Mouse (Mus musculus): Measurements from ENCODE around the gene Slc30a9.

Slc30a9 gene

DNA sequence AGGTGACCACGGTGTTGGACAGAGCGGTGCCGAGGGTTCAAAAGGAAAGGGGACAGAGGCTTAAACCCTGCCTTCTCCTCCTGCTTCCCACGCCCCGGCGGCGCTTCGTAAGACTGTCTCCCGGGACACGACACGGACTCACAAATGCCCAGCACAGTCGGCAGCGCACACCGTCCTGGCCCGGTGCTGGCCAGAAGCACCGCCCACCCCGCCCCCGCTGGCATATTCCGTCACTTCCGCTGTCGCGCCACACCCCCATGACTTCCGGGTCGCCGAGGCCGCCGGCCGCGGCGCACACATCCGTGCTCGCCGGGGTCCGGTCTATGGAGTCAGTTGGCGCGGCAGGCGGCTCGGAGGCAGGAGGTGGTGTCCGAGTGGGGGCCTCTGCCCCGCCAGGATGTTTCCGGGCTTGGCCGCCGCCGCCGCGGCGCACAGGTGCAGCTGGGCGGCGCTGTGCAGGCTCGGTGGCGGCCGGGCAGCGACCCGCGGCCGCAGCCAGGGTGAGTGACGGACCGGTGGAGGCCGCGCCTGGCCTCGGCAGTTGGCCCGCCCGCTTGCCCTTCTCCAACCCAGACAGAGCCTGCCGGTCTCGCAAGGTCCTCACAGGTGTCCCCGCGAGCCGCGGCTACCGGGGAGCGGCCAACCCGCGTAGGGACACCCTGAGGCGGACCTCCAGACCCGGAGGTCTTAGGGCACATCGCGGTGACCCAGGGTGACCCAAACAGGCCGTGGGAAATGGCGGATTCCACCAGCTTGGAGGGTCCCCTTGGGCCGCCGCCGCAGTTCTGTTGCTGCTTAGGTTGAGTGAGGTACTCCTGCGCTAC, at the start of gene Slc30a9:
Gene Slc30a9, plus strand, starts transcription at position 258 of the 824 bp plus-strand sequence.
- DNase-seq (ENCODE audit: low read depth, low spot score): peak; percentile 95

DNA sequence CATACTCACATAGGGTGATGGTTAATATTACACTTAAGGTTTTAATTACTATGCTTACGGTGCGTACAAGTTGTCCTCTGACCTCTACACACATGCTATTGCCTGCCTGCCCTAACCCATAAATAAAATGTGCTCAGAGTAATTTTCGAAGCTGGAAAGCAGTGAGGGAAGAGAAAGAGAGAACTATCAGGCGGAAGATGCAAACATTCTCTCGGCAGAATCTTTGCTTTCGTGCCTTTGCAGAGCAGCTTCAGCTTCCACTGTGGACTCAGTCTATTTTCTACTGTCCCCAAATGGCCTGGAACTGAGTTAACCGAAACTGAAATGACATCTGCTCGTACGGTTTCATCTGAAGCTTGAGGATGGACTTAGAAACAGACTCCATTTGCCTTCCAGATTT, 48.3 kb upstream of the Slc30a9 start:
- no peak for DNase-seq (ENCODE audit: low read depth, low spot score)

DNA sequence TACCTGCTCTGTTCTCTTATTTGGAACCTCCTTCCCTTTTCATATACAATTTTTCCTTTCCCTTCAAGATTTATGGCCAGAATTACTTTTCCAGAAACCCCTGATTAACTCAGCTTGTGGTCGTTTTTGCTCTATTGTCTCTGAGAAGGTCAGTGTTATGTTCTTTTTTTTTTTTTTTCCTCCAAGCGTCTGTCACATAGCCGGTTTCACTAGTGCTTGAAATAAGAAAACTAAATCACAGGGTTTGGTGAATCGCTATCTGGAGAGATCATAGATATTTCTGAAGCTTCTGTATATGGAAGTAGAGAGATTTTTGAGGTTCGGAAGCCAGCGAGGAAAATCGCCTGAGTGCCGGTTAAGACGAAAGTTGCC, 46.6 kb upstream of the Slc30a9 start:
- DNase-seq (ENCODE audit: low read depth, low spot score): no peak

GRCm38 (mm10) chr5:67260531-67261371, 46.0 kb upstream of the Slc30a9 start, which contains the start of gene Tmem33:
Gene Tmem33, plus strand, starts transcription at chr5:67260565.
- peak; percentile 96 for DNase-seq (ENCODE audit: low read depth, low spot score)

GRCm38 (mm10) chr5:67262964-67263363, 43.8 kb upstream of the Slc30a9 start:
- DNase-seq (ENCODE audit: low read depth, low spot score): no peak

DNA sequence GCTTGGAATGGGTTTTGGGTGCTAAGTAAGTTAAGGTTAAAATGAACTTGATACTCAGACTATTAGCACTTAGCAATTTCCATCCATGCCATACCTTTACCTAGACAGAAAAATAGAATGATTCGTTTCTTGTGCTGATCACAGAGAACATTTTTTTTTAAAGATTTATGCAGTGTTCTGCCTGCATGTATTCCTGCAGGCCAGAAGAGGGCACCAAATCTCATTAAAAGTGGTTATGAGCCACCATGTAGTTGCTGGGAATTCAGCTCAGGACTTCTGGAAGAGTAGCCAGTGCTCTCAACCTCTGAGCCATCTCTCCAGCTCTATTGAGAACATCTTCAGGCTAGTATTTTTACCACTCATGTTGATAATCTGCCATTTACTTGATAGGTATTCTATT, 40.6 kb upstream of the Slc30a9 start:
- peak; percentile 43 for DNase-seq (ENCODE audit: low read depth, low spot score)

DNA sequence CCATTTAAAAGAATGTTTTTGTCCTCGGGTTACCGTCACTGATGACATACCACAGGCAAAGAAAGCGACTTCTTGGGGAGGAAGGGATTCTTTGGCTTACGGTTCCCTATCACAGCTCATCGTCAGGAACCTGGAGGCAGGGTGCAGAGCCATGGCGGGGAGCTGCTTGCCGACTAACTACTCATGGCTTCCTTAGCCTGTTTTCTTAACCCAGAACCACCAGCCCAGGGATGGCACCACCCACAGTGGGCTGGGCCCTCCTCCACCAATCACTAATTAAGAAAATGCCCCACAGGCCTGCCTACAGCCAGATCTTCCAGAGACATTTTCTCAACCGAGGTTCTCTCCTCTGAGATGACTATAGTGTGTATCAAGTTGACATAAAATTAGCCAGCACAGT, 37.4 kb upstream of the Slc30a9 start:
- no peak for DNase-seq (ENCODE audit: low read depth, low spot score)

GRCm38 (mm10) chr5:67279407-67279806, 27.3 kb upstream of the Slc30a9 start:
- DNase-seq (ENCODE audit: low read depth, low spot score): no peak

GRCm38 (mm10) chr5:67279840-67280239, 26.9 kb upstream of the Slc30a9 start:
- no peak for DNase-seq (ENCODE audit: low read depth, low spot score)

GRCm38 (mm10) chr5:67280400-67280799, 26.4 kb upstream of the Slc30a9 start:
- no peak for DNase-seq (ENCODE audit: low read depth, low spot score)

DNA sequence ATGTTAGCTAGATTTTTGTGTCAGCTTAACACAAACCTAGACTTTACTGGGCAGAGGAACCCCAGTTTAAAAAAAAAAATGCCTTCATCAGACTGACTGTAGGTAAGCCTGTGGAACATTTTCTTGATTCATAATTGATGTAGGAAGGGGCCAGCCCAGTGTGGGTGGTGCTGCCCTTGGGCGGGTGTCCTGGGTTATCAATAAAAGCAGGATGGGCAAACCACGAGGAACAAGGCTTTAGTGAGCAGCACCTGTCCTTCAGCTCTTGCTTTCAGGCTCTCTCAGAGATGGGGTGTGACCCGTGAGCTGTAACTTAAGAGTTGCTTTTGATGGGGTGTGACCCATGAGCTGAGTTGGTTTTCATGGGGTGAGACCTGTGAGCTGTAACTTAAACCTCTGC, 11.7 kb upstream of the Slc30a9 start:
- DNase-seq (ENCODE audit: low read depth, low spot score): no peak

DNA sequence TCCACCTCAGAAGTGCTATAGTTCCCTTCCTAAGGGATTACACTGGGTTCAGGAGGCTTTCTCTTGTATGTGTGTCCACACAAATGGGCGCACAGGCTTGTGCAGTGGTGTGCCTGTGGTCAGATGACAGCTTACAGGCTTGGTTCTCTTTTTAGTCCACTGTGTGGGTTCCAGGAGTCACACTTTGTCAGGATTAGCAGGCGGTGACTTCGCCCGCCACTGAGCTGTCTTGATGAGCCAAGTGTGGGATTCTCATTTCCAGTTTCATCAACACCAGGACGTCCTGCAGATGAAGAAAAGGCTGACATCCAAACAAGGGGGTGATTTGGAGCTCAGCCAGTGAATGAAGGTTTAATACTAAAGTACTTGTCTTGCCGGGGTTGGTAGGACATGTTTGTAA, 11.1 kb upstream of the Slc30a9 start:
- DNase-seq (ENCODE audit: low read depth, low spot score): no peak

GRCm38 (mm10) chr5:67296171-67296570, 10.6 kb upstream of the Slc30a9 start:
- no peak for DNase-seq (ENCODE audit: low read depth, low spot score)

GRCm38 (mm10) chr5:67297026-67297813, 9.5 kb upstream of the Slc30a9 start:
- DNase-seq (ENCODE audit: low read depth, low spot score): no peak

DNA sequence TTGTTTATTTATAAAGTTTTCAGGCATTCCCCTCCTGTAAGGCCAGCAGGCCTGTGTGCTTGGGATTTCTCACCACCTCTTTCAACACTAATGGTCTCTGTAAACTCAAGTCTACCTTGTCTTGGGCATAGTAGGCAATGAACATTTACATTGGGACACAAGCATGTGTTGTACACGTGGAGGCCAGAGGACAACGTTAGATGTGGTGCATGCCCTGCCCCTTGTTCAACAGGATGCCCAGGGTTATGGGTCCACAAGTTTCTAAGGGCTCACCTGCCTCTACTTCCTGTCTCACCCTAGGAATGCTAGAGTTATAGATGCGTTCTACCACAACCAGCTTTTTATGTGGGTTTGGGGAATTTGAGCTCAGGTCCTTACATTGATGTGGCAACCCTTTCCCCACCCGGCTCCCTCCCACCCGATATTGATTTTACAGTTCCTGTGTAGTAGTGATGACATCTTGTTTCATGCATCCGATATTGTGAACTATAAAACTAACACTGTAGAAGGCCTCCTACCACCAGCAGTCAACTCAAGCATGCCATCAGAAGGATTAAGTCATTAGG, 6.8 kb upstream of the Slc30a9 start:
- DNase-seq (ENCODE audit: low read depth, low spot score): no peak

GRCm38 (mm10) chr5:67300926-67301597, 5.7 kb upstream of the Slc30a9 start:
- no peak for DNase-seq (ENCODE audit: low read depth, low spot score)

- DNase-seq (ENCODE audit: low read depth, low spot score): peak; percentile 41
These were observed 4.9 kb upstream of the Slc30a9 start for GRCm38 (mm10) chr5:67301722-67302331.

- peak; percentile 24 for DNase-seq (ENCODE audit: low read depth, low spot score)
These were observed 2.9 kb upstream of the Slc30a9 start for GRCm38 (mm10) chr5:67303816-67304215.

- DNase-seq (ENCODE audit: low read depth, low spot score): no peak
These were observed 986 bp downstream of the Slc30a9 start for GRCm38 (mm10) chr5:67307659-67308222.
